Mouse (Mus musculus): ENCODE data around the gene Tada2b. TPM values are rescaled to one million over a fixed set of nuclear protein-coding genes. Genes with fewer than 3 reads are reported as not detected.

The Tada2b gene
- polyA plus RNA-seq, 1 experiment from 2014 or later, result 5.3 TPM

DNA sequence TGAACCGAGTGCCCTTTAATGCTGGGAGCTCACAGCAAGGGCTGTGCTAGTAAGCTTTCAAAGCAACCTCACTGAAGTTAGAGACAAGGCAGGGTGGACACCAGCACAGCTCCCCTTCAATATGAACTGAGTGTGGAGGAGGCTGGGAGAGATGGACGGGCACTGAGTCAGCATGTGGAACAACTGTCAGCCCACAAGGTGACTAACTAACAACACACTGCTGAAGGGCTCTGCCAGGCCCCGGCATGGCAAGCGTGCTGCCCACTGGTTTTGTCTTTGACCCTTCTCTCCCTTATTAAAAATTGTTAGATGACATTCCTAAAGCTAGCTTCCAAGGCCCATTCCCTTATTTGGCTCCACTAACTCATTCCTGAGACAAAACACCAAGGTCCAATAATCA, 26.4 kb downstream of the Tada2b start:
- Histone ChIP-seq H3K4me2 (ENCODE audit: low read depth, low read length) (no peak overlapping the region), H3K9ac (replicated peaks; ENCODE audit: low read depth, low read length) (no peak overlapping the region), H3K4me3 (ENCODE audit: low read depth, low read length) (no peak overlapping the region), H3K9me3 (ENCODE audit: control insufficient read depth, low read length) (no peaks in the 10 kb centered on the region), H3K27ac (ENCODE audit: low read depth, low read length) (no peak overlapping the region), H3K27me3 (ENCODE audit: control insufficient read depth, insufficient read depth, low read length) (no peaks in the 10 kb centered on the region), H3K36me3 (ENCODE audit: control insufficient read depth, insufficient read depth, low read length) (no peaks in the 10 kb centered on the region), H3K4me1 (ENCODE audit: control insufficient read depth, insufficient read depth, low read length) (no peaks in the 10 kb centered on the region)
- no peak for ATAC-seq (ENCODE audit: low read depth)
- 73% methylated on average over 4 of the region's 4 CpGs for WGBS

DNA sequence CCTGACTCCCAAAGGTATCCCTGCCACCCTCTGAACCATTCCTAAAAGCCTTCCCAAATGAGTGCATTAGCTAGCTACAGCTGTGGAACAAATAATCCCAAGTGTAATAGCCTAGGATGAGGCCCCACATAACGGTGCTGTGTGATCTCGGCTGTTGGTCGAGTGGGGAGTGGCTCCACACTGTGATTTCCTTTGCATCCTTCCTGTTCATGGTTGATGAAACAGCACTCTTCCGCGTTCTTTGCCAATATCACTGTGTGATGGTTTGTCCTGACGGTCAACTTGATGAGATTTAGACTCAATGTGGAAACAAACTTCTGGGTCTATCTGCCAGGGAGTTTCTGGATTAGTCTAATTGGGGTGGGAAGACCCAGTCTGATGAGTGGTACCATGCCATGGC, 31.3 kb downstream of the Tada2b start:
- H3K27me3 ChIP-seq (ENCODE audit: control insufficient read depth, insufficient read depth, low read length), result no peaks in the 10 kb centered on the region
- no peak overlapping the region for H3K4me2 ChIP-seq (ENCODE audit: low read depth, low read length)
- H3K4me1 ChIP-seq (ENCODE audit: control insufficient read depth, insufficient read depth, low read length), result no peaks in the 10 kb centered on the region
- no peaks in the 10 kb centered on the region for H3K9me3 ChIP-seq (ENCODE audit: control insufficient read depth, low read length)
- H3K4me3 ChIP-seq (ENCODE audit: low read depth, low read length), result no peak overlapping the region
- 87% methylated on average over 6 of the region's 6 CpGs for WGBS
- no peak overlapping the region for H3K9ac ChIP-seq (replicated peaks; ENCODE audit: low read depth, low read length)
- H3K36me3 ChIP-seq (ENCODE audit: control insufficient read depth, insufficient read depth, low read length), result no peaks in the 10 kb centered on the region
- ATAC-seq (ENCODE audit: low read depth), result no peak
- no peak overlapping the region for H3K27ac ChIP-seq (ENCODE audit: low read depth, low read length)

DNA sequence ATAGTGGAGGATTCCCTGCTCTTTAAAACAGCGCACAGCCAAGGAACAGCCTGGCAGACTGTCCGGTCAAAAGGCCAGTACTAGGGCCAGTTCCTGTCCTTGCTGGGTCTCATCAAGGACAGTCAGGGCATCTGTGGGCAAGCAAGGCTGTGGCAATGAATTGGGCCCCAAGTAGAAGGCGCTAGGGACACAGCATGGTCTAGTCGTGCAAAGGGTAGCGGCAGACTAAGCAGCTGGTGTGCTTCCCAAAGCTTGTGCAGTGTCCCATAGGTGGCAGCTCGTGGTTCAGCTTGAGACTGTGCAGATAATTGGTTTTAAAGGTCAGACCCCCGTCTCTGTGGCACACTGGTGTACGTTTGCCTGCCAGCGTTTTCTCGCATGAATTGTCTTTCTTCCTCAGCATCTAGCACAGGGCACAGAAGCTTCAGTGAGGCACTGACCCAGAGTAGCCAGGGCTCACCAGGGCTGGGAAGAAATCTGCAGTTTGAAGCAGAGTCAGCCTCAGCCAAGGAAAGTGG, 32.2 kb downstream of the Tada2b start:
- no peak for ATAC-seq (ENCODE audit: low read depth)
- no peaks in the 10 kb centered on the region for H3K27me3 ChIP-seq (ENCODE audit: control insufficient read depth, insufficient read depth, low read length)
- no peak overlapping the region for H3K4me3 ChIP-seq (ENCODE audit: low read depth, low read length)
- WGBS, result 63% methylated on average over 10 of the region's 10 CpGs
- no peaks in the 10 kb centered on the region for H3K4me1 ChIP-seq (ENCODE audit: control insufficient read depth, insufficient read depth, low read length)
- H3K27ac ChIP-seq (ENCODE audit: low read depth, low read length), result no peak overlapping the region
- no peaks in the 10 kb centered on the region for H3K36me3 ChIP-seq (ENCODE audit: control insufficient read depth, insufficient read depth, low read length)
- no peak overlapping the region for H3K4me2 ChIP-seq (ENCODE audit: low read depth, low read length)
- H3K9me3 ChIP-seq (ENCODE audit: control insufficient read depth, low read length), result no peaks in the 10 kb centered on the region
- no peak overlapping the region for H3K9ac ChIP-seq (replicated peaks; ENCODE audit: low read depth, low read length)

DNA sequence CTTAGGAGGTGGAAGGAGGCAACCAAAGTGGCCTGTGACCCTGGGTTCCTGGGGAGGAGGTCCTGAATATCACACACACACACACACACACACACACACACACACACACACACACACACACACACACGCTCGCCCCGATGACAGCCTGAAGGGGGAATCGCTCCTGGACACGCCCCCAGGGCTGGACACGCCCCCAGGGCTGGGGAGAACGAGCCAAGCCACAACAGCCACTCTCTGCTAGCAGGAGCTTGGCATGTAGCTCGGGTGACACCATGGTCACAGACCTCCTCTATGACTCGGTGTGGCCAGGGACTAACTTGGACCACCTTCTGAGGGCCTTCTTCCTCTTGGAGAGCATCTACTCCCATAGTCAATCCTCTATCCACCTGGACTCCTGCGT, 33.0 kb downstream of the Tada2b start:
- Histone ChIP-seq H3K4me3 (ENCODE audit: low read depth, low read length) (no peak overlapping the region), H3K4me2 (ENCODE audit: low read depth, low read length) (no peak overlapping the region), H3K4me1 (ENCODE audit: control insufficient read depth, insufficient read depth, low read length) (no peaks in the 10 kb centered on the region), H3K36me3 (ENCODE audit: control insufficient read depth, insufficient read depth, low read length) (no peaks in the 10 kb centered on the region), H3K27me3 (ENCODE audit: control insufficient read depth, insufficient read depth, low read length) (no peaks in the 10 kb centered on the region), H3K27ac (ENCODE audit: low read depth, low read length) (no peak overlapping the region), H3K9ac (replicated peaks; ENCODE audit: low read depth, low read length) (no peak overlapping the region), H3K9me3 (ENCODE audit: control insufficient read depth, low read length) (no peaks in the 10 kb centered on the region)
- no peak for ATAC-seq (ENCODE audit: low read depth)
- 22% methylated on average over 7 of the region's 10 CpGs for WGBS

DNA sequence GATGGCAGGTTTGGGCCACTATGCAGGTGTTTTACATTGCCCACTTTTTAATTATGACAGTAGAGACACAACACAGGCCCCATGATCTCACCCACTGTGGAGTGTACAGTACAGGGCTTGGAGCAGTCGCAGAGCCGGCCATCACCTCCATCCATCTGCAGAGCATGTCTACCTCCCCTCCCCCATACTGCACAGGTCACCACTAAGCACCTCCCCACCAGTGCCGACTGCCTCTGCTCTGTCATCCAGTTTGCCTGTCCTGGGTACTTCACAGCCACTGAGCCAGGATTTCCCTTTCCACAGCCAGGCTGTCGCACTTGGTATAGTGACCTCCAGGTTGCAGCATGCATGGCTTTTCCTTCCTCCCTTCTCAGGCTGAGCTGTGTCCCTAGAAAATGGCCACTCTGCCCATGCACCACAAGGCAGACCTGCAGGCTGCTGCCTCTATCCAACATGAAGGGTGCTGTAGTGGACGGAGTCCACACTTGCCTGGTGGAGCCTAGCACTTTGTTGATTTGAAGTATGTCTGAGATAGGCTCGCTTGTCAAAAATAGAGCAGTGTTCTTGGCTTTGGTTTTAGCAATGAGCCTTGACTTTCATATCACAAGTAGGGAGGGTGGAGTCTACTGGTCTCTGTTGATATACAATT, 34.3 kb downstream of the Tada2b start:
- 83% methylated on average over 6 of the region's 6 CpGs for WGBS

DNA sequence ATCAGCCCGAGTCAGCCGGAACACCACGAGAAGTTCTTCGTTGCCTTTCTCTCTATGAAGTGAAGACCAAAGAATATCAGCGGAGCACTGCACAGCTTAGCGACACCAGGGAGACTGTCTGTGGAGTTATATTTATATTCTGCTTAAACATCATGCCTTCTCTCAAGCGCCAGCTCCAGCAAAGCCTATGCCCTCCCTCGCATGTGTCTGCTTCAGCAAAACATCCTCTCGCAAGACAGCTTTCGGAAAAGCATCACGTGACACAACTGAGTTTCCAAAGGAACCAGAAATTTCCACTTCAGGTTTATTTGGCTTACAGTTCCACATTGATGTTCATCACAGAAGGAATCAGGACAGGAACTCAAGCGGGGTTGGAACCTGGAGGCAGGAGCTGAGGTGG, 36.2 kb downstream of the Tada2b start:
- no peak for ATAC-seq (ENCODE audit: low read depth)
- Histone ChIP-seq H3K27ac (ENCODE audit: low read depth, low read length) (no peak overlapping the region), H3K9me3 (ENCODE audit: control insufficient read depth, low read length) (no peaks in the 10 kb centered on the region), H3K4me2 (ENCODE audit: low read depth, low read length) (no peak overlapping the region), H3K4me1 (ENCODE audit: control insufficient read depth, insufficient read depth, low read length) (no peaks in the 10 kb centered on the region), H3K4me3 (ENCODE audit: low read depth, low read length) (no peak overlapping the region), H3K27me3 (ENCODE audit: control insufficient read depth, insufficient read depth, low read length) (no peaks in the 10 kb centered on the region), H3K9ac (replicated peaks; ENCODE audit: low read depth, low read length) (no peak overlapping the region), H3K36me3 (ENCODE audit: control insufficient read depth, insufficient read depth, low read length) (no peaks in the 10 kb centered on the region)
- WGBS, result 92% methylated on average over 12 of the region's 12 CpGs

More for the DNA sequence above, 34.3 kb downstream of the Tada2b start:
- no peak overlapping the region for H3K4me3 ChIP-seq (ENCODE audit: low read depth, low read length)
- ATAC-seq (ENCODE audit: low read depth), result no peak
- no peaks in the 10 kb centered on the region for H3K4me1 ChIP-seq (ENCODE audit: control insufficient read depth, insufficient read depth, low read length)
- no peak overlapping the region for H3K4me2 ChIP-seq (ENCODE audit: low read depth, low read length)
- H3K27ac ChIP-seq (ENCODE audit: low read depth, low read length), result no peak overlapping the region
- H3K36me3 ChIP-seq (ENCODE audit: control insufficient read depth, insufficient read depth, low read length), result no peaks in the 10 kb centered on the region
- no peak overlapping the region for H3K9ac ChIP-seq (replicated peaks; ENCODE audit: low read depth, low read length)
- no peaks in the 10 kb centered on the region for H3K9me3 ChIP-seq (ENCODE audit: control insufficient read depth, low read length)
- H3K27me3 ChIP-seq (ENCODE audit: control insufficient read depth, insufficient read depth, low read length), result no peaks in the 10 kb centered on the region

DNA sequence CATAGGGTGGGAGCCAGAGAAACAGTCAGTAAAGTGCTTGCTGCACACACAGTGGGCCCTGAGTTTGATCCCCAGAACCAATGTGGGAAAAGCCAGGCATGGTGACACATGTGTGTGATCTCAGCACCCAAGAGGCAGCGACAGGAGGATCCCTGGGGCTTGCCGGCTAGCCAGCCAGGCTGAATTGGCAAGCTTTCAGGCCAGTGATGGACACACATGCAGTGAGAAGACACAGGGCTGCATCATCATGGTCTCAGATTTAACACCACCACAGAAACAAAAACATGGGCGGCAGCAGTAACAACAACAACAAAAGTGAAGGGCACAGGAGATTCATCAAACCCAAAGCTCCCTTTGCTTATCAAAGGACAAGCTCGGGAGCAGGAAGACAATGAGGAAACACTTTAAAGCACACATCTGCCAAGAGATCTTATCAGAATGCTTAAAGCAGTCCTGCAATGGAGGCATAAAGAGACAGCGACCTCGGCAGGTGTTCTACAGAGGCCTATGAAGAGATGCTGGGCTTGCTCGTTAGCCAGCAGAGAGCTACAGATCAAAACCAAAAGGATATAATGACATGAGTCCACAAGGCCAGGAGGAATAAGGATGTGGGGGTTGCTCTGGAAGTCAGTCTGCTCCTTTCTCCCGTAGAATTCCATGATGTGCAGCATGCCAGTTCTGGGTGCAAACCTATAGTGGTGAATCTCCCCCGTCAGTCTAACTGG, 37.8 kb downstream of the Tada2b start:
- ATAC-seq (ENCODE audit: low read depth), result no peak
- 49% methylated on average over 9 of the region's 9 CpGs for WGBS

DNA sequence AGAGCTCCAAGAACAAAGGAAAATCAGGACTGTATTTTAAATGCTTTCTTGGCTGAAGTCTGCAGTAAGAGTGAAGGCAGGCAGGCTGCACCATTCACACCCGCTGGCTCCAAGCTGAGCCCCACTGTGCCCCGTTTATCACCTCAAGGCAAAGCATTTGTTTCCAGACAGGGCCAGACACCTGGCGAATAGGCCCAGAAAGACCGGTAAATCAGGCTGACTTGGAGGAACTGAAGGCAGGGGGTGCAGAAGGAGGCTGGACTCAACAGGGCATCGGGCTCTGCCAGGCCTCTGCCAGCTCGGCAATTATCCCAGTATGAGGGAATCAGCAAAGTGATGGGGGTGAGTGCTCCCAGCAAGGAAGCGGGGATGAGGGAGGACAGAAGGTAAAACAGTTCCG, 39.1 kb downstream of the Tada2b start:
- Histone ChIP-seq H3K27ac (ENCODE audit: low read depth, low read length) (no peak overlapping the region), H3K9me3 (ENCODE audit: control insufficient read depth, low read length) (no peaks in the 10 kb centered on the region), H3K36me3 (ENCODE audit: control insufficient read depth, insufficient read depth, low read length) (no peaks in the 10 kb centered on the region), H3K4me2 (ENCODE audit: low read depth, low read length) (no peak overlapping the region), H3K4me1 (ENCODE audit: control insufficient read depth, insufficient read depth, low read length) (no peaks in the 10 kb centered on the region), H3K4me3 (ENCODE audit: low read depth, low read length) (no peak overlapping the region), H3K27me3 (ENCODE audit: control insufficient read depth, insufficient read depth, low read length) (no peaks in the 10 kb centered on the region), H3K9ac (replicated peaks; ENCODE audit: low read depth, low read length) (no peak overlapping the region)
- WGBS, result 25% methylated on average over 8 of the region's 8 CpGs
- ATAC-seq (ENCODE audit: low read depth), result no peak

More for the DNA sequence above, 37.8 kb downstream of the Tada2b start:
- H3K4me2 ChIP-seq (ENCODE audit: low read depth, low read length), result no peak overlapping the region
- no peaks in the 10 kb centered on the region for H3K4me1 ChIP-seq (ENCODE audit: control insufficient read depth, insufficient read depth, low read length)
- no peaks in the 10 kb centered on the region for H3K27me3 ChIP-seq (ENCODE audit: control insufficient read depth, insufficient read depth, low read length)
- no peaks in the 10 kb centered on the region for H3K9me3 ChIP-seq (ENCODE audit: control insufficient read depth, low read length)
- no peaks in the 10 kb centered on the region for H3K36me3 ChIP-seq (ENCODE audit: control insufficient read depth, insufficient read depth, low read length)
- no peak overlapping the region for H3K27ac ChIP-seq (ENCODE audit: low read depth, low read length)
- H3K9ac ChIP-seq (replicated peaks; ENCODE audit: low read depth, low read length), result no peak overlapping the region
- no peak overlapping the region for H3K4me3 ChIP-seq (ENCODE audit: low read depth, low read length)

DNA sequence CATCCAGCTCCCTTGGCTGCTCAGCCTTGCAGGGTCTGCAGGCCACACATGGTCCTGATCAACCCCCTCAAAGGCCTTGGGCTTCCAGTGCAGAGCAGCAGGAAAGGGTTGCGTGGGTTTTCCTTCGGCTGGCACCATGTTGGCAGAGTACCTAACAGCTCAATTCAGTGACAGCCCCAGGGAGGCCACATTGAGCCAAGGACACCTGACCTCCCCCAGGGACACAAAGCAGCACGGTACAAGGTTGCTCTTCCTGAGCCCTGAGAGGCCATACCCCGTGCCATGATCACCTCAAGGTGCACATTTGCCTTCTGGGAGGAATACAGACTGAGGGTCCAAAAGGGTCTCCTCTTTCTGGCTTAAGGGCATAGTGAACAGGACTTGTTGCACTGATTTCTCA, 39.5 kb downstream of the Tada2b start:
- no peak for ATAC-seq (ENCODE audit: low read depth)
- H3K4me1 ChIP-seq (ENCODE audit: control insufficient read depth, insufficient read depth, low read length), result no peaks in the 10 kb centered on the region
- no peaks in the 10 kb centered on the region for H3K27me3 ChIP-seq (ENCODE audit: control insufficient read depth, insufficient read depth, low read length)
- H3K9me3 ChIP-seq (ENCODE audit: control insufficient read depth, low read length), result no peaks in the 10 kb centered on the region
- 61% methylated on average over 4 of the region's 4 CpGs for WGBS
- H3K4me3 ChIP-seq (ENCODE audit: low read depth, low read length), result no peak overlapping the region
- no peak overlapping the region for H3K4me2 ChIP-seq (ENCODE audit: low read depth, low read length)
- no peaks in the 10 kb centered on the region for H3K36me3 ChIP-seq (ENCODE audit: control insufficient read depth, insufficient read depth, low read length)
- H3K27ac ChIP-seq (ENCODE audit: low read depth, low read length), result no peak overlapping the region
- no peak overlapping the region for H3K9ac ChIP-seq (replicated peaks; ENCODE audit: low read depth, low read length)
